Mouse (Mus musculus): ENCODE data around the gene Med28.
A peak's percentile ranks its signal among the peaks of the same experiment; 100 is the strongest.

Gene Med28

GRCm38 (mm10) chr5:45519960-45520808 is at the start of gene Med28:
Gene Med28 (plus strand): TSS chr5:45520229.
- DNase-seq (ENCODE audit: low read depth, low spot score): peak; percentile 82

GRCm38 (mm10) chr5:45472880-45473450 is 47.1 kb upstream of the Med28 start:
- DNase-seq (ENCODE audit: low read depth, low spot score): no peak

- no peak for DNase-seq (ENCODE audit: low read depth, low spot score)
These were observed 46.5 kb upstream of the Med28 start for GRCm38 (mm10) chr5:45473521-45473920.

GRCm38 (mm10) chr5:45474215-45474614 is 45.8 kb upstream of the Med28 start:
- peak; percentile 51 for DNase-seq (ENCODE audit: low read depth, low spot score)

GRCm38 (mm10) chr5:45474758-45475157 is 45.3 kb upstream of the Med28 start:
- DNase-seq (ENCODE audit: low read depth, low spot score): no peak

DNA sequence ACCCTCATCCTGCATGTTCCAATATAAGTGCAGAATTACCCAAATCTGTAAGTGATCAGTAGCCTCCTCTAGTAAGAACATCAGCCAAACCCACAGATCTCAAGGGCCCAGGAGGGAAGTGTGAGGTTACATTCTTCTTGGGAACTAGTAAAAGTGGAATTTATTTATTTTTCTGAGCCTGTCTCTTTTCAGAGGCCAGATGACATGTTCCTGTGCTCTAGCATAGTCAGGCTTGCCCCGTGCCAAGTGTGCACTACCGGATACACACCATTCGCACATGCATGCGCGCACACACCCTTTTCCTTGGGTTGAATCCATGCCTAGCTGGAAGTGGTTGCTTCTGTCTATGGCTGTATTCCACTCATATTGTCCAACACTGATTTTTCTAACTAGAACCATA is 44.3 kb upstream of the Med28 start:
- DNase-seq (ENCODE audit: low read depth, low spot score): no peak

DNA sequence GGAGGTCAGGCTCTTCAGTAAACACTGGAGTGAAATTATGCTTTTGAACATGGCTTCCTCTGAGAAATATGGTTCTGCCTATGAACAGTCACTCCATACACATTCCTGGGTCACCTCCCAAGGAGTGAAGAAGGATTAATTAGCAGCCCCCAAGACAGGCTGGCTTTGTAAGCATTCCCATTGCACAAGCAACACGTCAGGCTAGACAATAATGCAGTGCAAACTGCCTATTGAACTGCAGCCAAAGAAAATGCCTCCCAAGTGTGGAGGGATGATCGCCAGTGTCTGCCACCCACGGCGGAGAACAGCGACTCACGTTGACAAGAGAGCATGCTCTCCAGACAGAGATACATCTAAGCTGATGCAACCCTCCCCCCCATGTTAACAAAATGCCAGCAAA is 43.7 kb upstream of the Med28 start:
- no peak for DNase-seq (ENCODE audit: low read depth, low spot score)

- no peak for DNase-seq (ENCODE audit: low read depth, low spot score)
These were observed 42.4 kb upstream of the Med28 start for GRCm38 (mm10) chr5:45477601-45478000.

DNA sequence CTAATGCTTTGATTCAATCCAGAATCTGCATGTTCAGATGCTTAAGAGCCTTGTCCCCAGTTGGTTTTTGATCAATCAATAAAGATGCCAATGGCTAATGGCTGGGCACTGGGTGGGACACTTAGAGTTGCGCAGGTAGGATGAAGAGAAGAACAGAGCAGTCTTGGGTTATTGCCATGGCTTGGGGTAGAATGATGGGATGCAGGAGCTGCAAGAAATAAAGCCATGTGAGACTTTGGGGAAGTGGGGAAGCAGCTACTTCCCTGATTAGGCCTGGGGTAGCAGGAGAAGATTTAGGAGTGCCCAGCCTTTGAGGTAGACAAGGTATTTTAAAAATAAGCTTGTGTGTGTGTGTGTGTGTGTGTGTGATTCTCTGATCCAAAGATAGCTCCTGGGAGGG is 40.0 kb upstream of the Med28 start:
- DNase-seq (ENCODE audit: low read depth, low spot score): no peak

- DNase-seq (ENCODE audit: low read depth, low spot score): no peak
These were observed 38.9 kb upstream of the Med28 start for GRCm38 (mm10) chr5:45481125-45481524.

DNA sequence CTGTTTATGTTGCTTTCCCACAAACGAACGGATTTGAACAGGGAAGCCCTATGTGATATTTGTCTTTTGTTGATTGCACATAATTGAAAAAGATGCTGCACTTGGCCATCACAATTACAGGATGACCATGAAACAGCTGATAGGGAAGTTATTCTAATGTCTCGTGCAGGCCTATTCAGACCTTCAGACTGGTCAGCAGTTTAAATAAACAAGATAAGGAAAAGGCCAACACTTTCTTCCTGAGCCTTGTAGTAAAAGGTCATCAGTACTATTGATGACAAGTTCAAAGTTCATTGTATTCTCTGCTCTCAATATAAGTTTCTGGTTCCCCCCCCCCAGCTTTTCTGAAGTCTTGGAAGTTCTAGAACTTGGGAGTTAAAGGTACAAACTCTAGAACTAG is 37.4 kb upstream of the Med28 start:
- DNase-seq (ENCODE audit: low read depth, low spot score): no peak

- DNase-seq (ENCODE audit: low read depth, low spot score): no peak
These were observed 36.4 kb upstream of the Med28 start for GRCm38 (mm10) chr5:45483654-45484053.

- DNase-seq (ENCODE audit: low read depth, low spot score): no peak
These were observed 28.3 kb upstream of the Med28 start for GRCm38 (mm10) chr5:45491776-45492175.

DNA sequence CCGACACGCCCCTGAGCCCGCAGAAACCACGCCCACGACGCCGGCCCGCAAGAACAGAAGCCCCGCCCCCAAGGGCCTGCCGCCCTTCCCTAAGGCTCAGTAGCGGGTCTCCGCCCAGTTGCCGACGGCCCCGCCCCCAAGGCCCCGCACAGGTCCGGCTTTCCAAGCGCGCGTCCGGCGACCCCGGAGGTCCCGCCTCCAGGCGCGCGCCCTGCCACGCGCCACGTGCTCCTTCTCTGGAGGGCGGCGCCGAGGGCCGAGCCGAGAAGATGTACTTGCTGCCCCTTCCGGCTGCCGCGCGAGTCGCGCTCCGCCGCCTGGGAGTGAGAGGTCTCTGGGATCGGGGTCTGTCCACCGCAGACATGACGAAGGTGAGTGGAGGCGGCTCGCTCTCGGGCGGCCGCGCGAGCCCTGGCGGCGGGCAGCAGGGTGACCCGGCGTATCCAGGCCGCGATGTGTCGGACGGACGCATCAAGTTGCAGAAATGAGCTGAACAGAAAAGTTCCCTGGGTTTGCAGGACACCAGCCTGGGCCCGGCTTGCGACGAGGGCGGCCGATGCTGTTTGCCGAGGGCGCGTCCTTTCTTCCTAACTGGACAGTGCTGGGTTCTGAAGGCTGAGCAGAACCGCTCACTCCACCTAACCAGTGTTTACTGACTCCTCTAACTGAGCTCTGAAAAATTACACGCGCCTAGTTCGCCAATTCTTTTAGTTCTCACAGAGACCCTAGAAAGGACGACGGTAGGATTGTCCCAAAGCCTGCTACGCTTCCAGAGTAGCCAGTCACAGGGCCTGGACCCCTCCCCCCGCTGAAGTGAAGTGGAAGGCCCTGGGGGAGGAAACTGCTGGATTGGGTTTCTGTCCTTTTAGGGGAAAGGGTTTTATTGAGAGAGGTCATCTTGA is 26.6 kb upstream of the Med28 start, which contains the start of gene Lap3:
Gene Lap3, plus strand, starts transcription at position 184 of the 902 bp plus-strand sequence.
- peak; percentile 81 for DNase-seq (ENCODE audit: low read depth, low spot score)

DNA sequence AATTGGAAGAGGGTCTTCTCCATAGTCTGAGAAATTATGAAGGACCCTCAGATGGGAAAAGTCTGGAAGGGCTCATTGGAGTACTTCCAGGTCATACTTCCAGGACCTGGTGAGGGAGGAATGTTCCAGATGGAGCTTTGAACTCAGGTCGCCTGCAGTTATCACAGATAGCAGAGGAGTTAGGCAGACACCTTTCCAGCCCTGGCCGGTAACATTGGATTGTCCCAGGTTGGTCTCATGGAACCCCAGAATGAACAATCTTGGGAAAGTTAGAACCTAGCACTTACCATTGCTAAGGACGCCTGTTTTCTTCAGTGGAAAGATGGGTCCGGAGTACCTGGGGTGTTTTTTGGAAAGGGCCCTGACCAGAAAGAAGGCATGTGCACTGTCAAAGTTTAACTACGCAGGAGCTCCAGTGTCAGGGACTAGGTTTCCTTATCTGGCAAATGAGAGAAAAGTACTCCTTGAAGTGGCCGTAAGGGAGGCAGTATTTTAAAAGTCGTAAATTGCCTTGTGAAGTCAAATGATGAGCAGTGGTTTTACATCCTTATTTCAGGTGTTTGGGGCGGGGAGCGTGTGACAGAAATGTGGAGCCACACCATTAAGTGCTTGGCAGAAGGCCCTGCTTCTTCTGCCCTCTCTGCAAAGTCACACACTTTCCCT is 25.8 kb upstream of the Med28 start:
- no peak for DNase-seq (ENCODE audit: low read depth, low spot score)

DNA sequence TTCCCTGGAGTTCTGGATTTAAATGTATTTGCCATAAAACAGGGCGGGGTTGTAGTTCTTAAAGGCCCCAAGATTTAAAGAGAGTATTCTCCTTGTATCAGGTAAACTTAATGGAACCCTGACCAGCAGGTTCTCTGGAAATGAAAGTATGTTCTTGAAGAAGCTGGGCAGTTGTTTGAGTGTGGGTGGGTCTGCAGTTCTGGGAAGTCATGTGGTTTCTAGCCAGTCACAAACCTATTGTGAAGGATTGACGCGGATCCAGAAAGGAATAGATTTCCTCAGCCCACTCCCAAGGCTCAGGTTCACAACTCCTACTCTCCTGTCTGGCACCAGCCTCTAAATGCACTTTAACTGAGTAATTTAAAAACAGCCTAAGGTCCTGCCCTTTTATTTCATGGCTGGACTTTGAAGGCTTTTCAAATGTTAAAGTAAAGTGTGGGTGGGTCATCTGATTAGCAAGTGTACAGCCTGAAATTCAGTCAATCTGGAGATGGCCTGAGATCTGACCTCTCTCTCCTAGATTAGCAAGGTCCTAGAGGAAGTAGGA is 24.5 kb upstream of the Med28 start:
- DNase-seq (ENCODE audit: low read depth, low spot score): no peak

- DNase-seq (ENCODE audit: low read depth, low spot score): no peak
These were observed 24.0 kb upstream of the Med28 start for GRCm38 (mm10) chr5:45496042-45496441.

GRCm38 (mm10) chr5:45496479-45496878 is 23.6 kb upstream of the Med28 start:
- DNase-seq (ENCODE audit: low read depth, low spot score): no peak

DNA sequence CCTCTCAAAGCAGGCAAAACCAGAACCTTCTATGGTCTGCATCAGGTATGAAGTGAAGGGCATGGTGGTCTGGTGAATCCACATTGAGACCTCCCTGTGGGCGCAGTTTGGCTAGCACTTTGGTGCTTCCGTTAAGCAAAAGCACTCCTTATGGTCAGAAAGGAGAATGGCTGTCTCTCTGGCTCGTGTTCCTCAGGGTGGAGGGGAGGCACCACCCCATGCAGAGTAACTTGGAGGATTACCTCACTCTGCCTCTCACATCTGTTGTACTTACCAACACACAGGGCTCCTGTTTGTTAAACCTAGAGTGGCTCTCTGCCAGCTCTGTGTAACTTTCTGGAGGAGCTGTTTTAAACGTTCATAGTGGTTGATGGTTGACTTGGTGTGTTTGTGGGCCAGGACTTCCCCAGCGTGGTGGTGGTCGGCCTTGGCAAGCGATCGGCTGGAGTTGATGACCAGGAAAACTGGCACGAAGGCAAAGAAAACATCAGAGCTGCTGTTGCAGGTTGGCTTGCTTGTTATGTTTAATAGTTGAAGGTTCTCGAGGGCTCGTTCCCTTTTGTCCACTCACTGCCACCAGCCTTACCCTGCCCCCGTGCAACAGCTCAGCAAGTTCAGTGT is 23.0 kb upstream of the Med28 start:
- DNase-seq (ENCODE audit: low read depth, low spot score): no peak

DNA sequence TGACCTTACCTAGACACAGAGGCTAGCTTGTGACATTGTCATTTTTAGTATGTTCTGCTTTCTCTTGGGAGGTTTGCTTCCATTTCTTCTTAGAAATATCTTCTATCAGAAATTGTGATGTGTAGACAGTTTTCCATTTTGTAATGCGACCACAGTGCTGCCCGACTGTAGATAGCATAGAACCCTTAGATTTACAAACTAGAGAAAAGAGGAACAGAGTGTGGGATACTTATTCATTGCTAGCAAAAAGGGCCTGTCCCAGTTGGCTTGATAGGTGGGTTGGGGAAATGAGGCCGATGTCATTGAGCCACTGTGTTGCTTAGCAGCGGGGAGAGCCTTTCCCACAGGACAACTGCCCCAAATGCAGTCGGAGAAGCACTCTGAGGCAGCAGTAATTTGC is 22.5 kb upstream of the Med28 start:
- no peak for DNase-seq (ENCODE audit: low read depth, low spot score)

DNA sequence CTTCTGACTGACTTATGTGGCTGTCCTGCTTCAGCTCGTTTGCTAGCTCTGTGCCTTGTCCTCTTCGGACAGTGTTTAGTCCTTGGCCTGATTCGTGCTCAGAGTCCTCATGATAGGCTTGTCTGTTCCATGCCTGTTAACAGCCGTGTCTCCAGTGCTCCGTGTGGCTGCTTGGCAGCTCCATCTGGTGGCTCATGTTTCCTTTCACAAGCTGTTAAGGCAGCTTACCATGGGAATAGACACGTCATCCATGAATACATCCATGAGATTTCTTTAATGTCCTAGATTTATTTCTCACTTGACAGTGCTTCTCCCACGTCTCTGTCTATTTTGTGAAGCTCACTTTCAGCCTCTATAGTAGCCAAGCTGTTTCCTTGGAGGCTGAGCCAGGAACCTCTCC is 10.0 kb upstream of the Med28 start:
- DNase-seq (ENCODE audit: low read depth, low spot score): no peak

Data from brain, embryonic 18.5 days (tissue).